Comparison of ENCODE assay signal across 8 mouse cellular contexts in genomic region chrX:73639255-73639675, GRCm38 (mm10). TPM values are rescaled to one million over a fixed set of nuclear protein-coding genes. Genes with fewer than 3 reads are reported as not detected.
DNase-seq lines count a peak whose midpoint lies in the region; ATAC-seq and TF ChIP-seq lines count a peak whose summit lies in the region.

Gene Dusp9 (plus strand): TSS chrX:73639419.

- ATAC-seq in forebrain, embryonic 14.5 days = peak; percentile 77
- peak; percentile 90 for ATAC-seq in intestine, embryonic 16.5 days

- H3K9me3 ChIP-seq in ES-Bruce4 (replicated peaks; ENCODE audit: control insufficient read depth, insufficient read depth, low read length, poor library complexity, severe bottlenecking) = no peaks in the 10 kb centered on the region
- H3K9me3 ChIP-seq in forebrain, embryonic 14.5 days (replicated peaks; ENCODE audit: control insufficient read depth, low read length) = no peaks in the 10 kb centered on the region
- no peaks in the 10 kb centered on the region for H3K9me3 ChIP-seq in intestine, embryonic 16.5 days (ENCODE audit: control insufficient read depth, low read length)

- intact Hi-C loops in left cerebral cortex, postnatal 25 days (cut with DNase I) = no loop called here

- no peak for TF ChIP-seq EP300 in ES-Bruce4 (IDR thresholded peaks at IDR 0.05; ENCODE audit: insufficient read depth, low read depth, low read length)

- H3K4me1 ChIP-seq in ES-Bruce4 (ENCODE audit: control insufficient read depth, insufficient read depth, low read length) = no peaks in the 10 kb centered on the region
- no peaks in the 10 kb centered on the region for H3K4me1 ChIP-seq in forebrain, embryonic 14.5 days (ENCODE audit: control insufficient read depth, insufficient read depth, low read length)
- no peaks in the 10 kb centered on the region for H3K4me1 ChIP-seq in intestine, embryonic 16.5 days (ENCODE audit: control insufficient read depth, insufficient read depth, low read length)
- peaks cover 27% of the 10 kb centered on the region for H3K4me1 ChIP-seq in olfactory bulb, adult 2 months (ENCODE audit: control insufficient read depth, insufficient read depth, low read length)

- H3K27me3 ChIP-seq in ES-Bruce4 (ENCODE audit: control insufficient read depth, insufficient read depth, low read length, poor library complexity, severe bottlenecking) = no peaks in the 10 kb centered on the region
- H3K27me3 ChIP-seq in forebrain, embryonic 14.5 days (replicated peaks; ENCODE audit: control insufficient read depth, insufficient read depth, low read length) = peaks cover 27% of the 10 kb centered on the region
- peaks cover 29% of the 10 kb centered on the region for H3K27me3 ChIP-seq in intestine, embryonic 16.5 days (replicated peaks; ENCODE audit: control insufficient read depth, insufficient read depth, low read length)

- no peak within 1 kb of the TSS for H3K27ac ChIP-seq in ES-Bruce4 (ENCODE audit: insufficient read depth, low read length)
- H3K27ac ChIP-seq in forebrain, embryonic 14.5 days (ENCODE audit: low read depth, low read length) = no peak within 1 kb of the TSS
- no peak within 1 kb of the TSS for H3K27ac ChIP-seq in intestine, embryonic 16.5 days (ENCODE audit: low read length)
- no peak within 1 kb of the TSS for H3K27ac ChIP-seq in olfactory bulb, adult 2 months (ENCODE audit: insufficient read depth, low read depth, low read length)

- H3K4me2 ChIP-seq in forebrain, embryonic 14.5 days (ENCODE audit: low read length) = peak within 1 kb of the TSS; percentile 49
- peak within 1 kb of the TSS; percentile 71 for H3K4me2 ChIP-seq in intestine, embryonic 16.5 days (ENCODE audit: low read depth, low read length)

- TF ChIP-seq POLR2A in ES-Bruce4 (IDR thresholded peaks at IDR 0.05; ENCODE audit: insufficient read depth, low read length) = no peak
- TF ChIP-seq POLR2A in olfactory bulb, adult 2 months (IDR thresholded peaks at IDR 0.05; ENCODE audit: insufficient read depth, low read depth, low read length) = no peak

- WGBS in forebrain, embryonic 14.5 days = 26% methylated on average over 28 of the region's 28 CpGs
- WGBS in intestine, embryonic 16.5 days = 16% methylated on average over 25 of the region's 28 CpGs
- 24% methylated on average over 28 of the region's 28 CpGs for WGBS in olfactory bulb, adult 2 months

- H3K9ac ChIP-seq in ES-Bruce4 (ENCODE audit: low read depth, poor library complexity, severe bottlenecking) = peak within 1 kb of the TSS; percentile 79
- peak within 1 kb of the TSS; percentile 29; the same call in 1 of the 2 replicates for H3K9ac ChIP-seq in forebrain, embryonic 14.5 days (ENCODE audit: low read length)
- H3K9ac ChIP-seq in intestine, embryonic 16.5 days (ENCODE audit: low read depth, low read length) = peak within 1 kb of the TSS; percentile 63

- TF ChIP-seq CTCF in ES-Bruce4 (IDR thresholded peaks at IDR 0.05; ENCODE audit: low read depth, low read length) = no peak
- no peak for TF ChIP-seq CTCF in olfactory bulb, adult 2 months (IDR thresholded peaks at IDR 0.05; ENCODE audit: insufficient read depth, low read depth, low read length)

- peaks cover 6% of the 10 kb centered on the region; the same call in 1 of the 2 replicates for H3K36me3 ChIP-seq in ES-Bruce4 (ENCODE audit: control insufficient read depth, insufficient read depth, low read length, poor library complexity, severe bottlenecking)
- no peaks in the 10 kb centered on the region for H3K36me3 ChIP-seq in forebrain, embryonic 14.5 days (ENCODE audit: control insufficient read depth, insufficient read depth, low read length)
- H3K36me3 ChIP-seq in intestine, embryonic 16.5 days (ENCODE audit: control insufficient read depth, insufficient read depth, low read length) = no peaks in the 10 kb centered on the region

- DNase-seq in adrenal gland, adult 8-10 months = peak; percentile 20
- DNase-seq in forebrain, embryonic 14.5 days (ENCODE audit: low spot score) = peak; percentile 51
- peak; percentile 46 to 61 for DNase-seq in lung, adult 18-20 months
- DNase-seq in spleen, postnatal 14 days (ENCODE audit: low spot score in 2 of 2) = no peak
- DNase-seq in left cerebral cortex, postnatal 25 days (ENCODE audit: low spot score in 2 of 2) = no peak

- H3K4me3 ChIP-seq in ES-Bruce4 (ENCODE audit: low read depth, low read length) = peak within 1 kb of the TSS; percentile 97
- H3K4me3 ChIP-seq in forebrain, embryonic 14.5 days (ENCODE audit: low read depth, low read length) = peak within 1 kb of the TSS; percentile 19
- peak within 1 kb of the TSS; percentile 45 for H3K4me3 ChIP-seq in intestine, embryonic 16.5 days (ENCODE audit: low read length)
- peak within 1 kb of the TSS; percentile 30 for H3K4me3 ChIP-seq in olfactory bulb, adult 2 months (ENCODE audit: insufficient read depth, low read depth, low read length)

RNA-seq across cellular contexts. Expression of gene Dusp9, which starts in this region (rescaled TPM):
- 214 and 216 TPM in 2 replicates for polyA plus RNA-seq in ES-Bruce4 (2011; ENCODE audit: insufficient read depth, insufficient read length, low read depth, missing spikeins)
- 1 to 10 TPM in 1 of 4 experiments, under 1 TPM in 3; 0.17 to 1.1 (median 0.52) TPM for total RNA-seq in adrenal gland, adult 8-10 months (2022)
- 0.22 and 0.27 TPM in 2 replicates for polyA plus RNA-seq in forebrain, embryonic 14.5 days (2014; fragmentation: Nextera tagmentation; extraction: Ambion mirVana)
- polyA plus RNA-seq in intestine, embryonic 16.5 days (2015; fragmentation: Nextera tagmentation; extraction: Ambion mirVana) = 6.7 and 7.3 TPM in 2 replicates
- polyA plus RNA-seq in olfactory bulb, adult 2 months (2012; ENCODE audit: insufficient read depth, insufficient read length, low replicate concordance, missing spikeins) = not detected in 2 replicates
- 1 to 10 TPM in 1 of 2 experiments, under 1 TPM in 1; 0.76 to 1.2 TPM for total RNA-seq in left cerebral cortex, postnatal 25 days (2021)

Comparison
In these comparisons a context has a peak if more than half of its experiments do, and no peak if none do; other contexts are left out.
1. RNA of gene Dusp9 (polyA plus RNA-seq): 214 to 216 TPM in ES-Bruce4; 6.7 to 7.3 TPM in intestine, embryonic 16.5 days, 0.22 to 0.27 TPM in forebrain, embryonic 14.5 days and not detected in olfactory bulb, adult 2 months; every median in the first group is over 10 times any median in the second.
2. Peak in DNase-seq, ATAC-seq, H3K4me3 ChIP-seq, H3K9ac ChIP-seq and H3K4me2 ChIP-seq in forebrain, embryonic 14.5 days; RNA of the gene not detected or under 1 TPM.
3. H3K4me3 ChIP-seq: peak in every context shown above with its lines; median percentile 97 in ES-Bruce4; 45 in intestine, embryonic 16.5 days; 30 in olfactory bulb, adult 2 months; 19 in forebrain, embryonic 14.5 days.
4. H3K9ac ChIP-seq: peak in every context shown above with its lines; median percentile 79 in ES-Bruce4; 63 in intestine, embryonic 16.5 days; 29 in forebrain, embryonic 14.5 days.
5. DNase-seq: peak in adrenal gland, adult 8-10 months (single experiment) and lung, adult 18-20 months (2 of 2); none in spleen, postnatal 14 days (0 of 2) and left cerebral cortex, postnatal 25 days (0 of 2).